In genomic region chr4:72200559-72201409, GRCm38 (mm10) we compare ENCODE assay signal across 8 mouse cellular contexts. TPM values are rescaled to one million over a fixed set of nuclear protein-coding genes. Genes with fewer than 3 reads are reported as not detected.
DNase-seq lines count a peak whose midpoint lies in the region; ATAC-seq and TF ChIP-seq lines count a peak whose summit lies in the region.

TSS of gene Tle1 (minus strand) at chr4:72200919.

- H3K4me2 ChIP-seq in hindbrain, embryonic 13.5 days = peak within 1 kb of the TSS; percentile 71

- no peak for TF ChIP-seq CTCF in Patski (IDR thresholded peaks at IDR 0.05)

- peak within 1 kb of the TSS; percentile 97 for H3K27ac ChIP-seq in hindbrain, embryonic 13.5 days

- ATAC-seq in Patski = peak; percentile 92
- ATAC-seq in hindbrain, embryonic 13.5 days (ENCODE audit: low FRiP score) = peak; percentile 97

- H3K4me1 ChIP-seq in hindbrain, embryonic 13.5 days (replicated peaks) = peaks cover 42% of the 10 kb centered on the region

- under 1% methylated on average over 105 of the region's 107 CpGs for WGBS in hindbrain, embryonic 13.5 days

- no peaks in the 10 kb centered on the region for H3K36me3 ChIP-seq in hindbrain, embryonic 13.5 days

- H3K4me3 ChIP-seq in hindbrain, embryonic 13.5 days = peak within 1 kb of the TSS; percentile 87

- in situ Hi-C loops in Patski (cut with MboI; ENCODE audit: low pct_unique_long_range_greater_than_20kb) = no loop called here

- CTCF ChIA-PET in Patski (lab: Charles Lee) = no interaction called here

- peak within 1 kb of the TSS; percentile 94 for H3K9ac ChIP-seq in hindbrain, embryonic 13.5 days

- H3K27me3 ChIP-seq in Patski = peaks cover 5% of the 10 kb centered on the region
- peaks cover 21% of the 10 kb centered on the region for H3K27me3 ChIP-seq in hindbrain, embryonic 13.5 days

- POLR2A ChIA-PET in Patski (lab: Charles Lee) = interaction anchor here (1.4 kb wide), 1 partner anchor 40 kb away, joined by 4 read pairs; no protein-coding TSS in a partner anchor

- no peaks in the 10 kb centered on the region for H3K9me3 ChIP-seq in hindbrain, embryonic 13.5 days

- peak; percentile 71 for DNase-seq in Patski (ENCODE audit: low read depth, low spot score)
- DNase-seq in cerebellum, postnatal 14 days = peak; percentile 99 to 100
- DNase-seq in frontal cortex, postnatal 14 days (ENCODE audit: low spot score in 2 of 2) = peak; percentile 99
- DNase-seq in layer of hippocampus, postnatal 25 days (ENCODE audit: extremely low spot score in 1 of 2, low spot score in 1 of 2) = peak; percentile 95 to 99
- peak; percentile 100 for DNase-seq in lung, postnatal 25 days (ENCODE audit: low spot score)
- peak; percentile 100 for DNase-seq in retina, embryonic 14.5 days (ENCODE audit: low spot score)
- peak; percentile 99 for DNase-seq in thymus, postnatal 4 days

RNA-seq across cellular contexts. Expression of gene Tle1, which starts in this region (rescaled TPM):
- polyA plus RNA-seq in Patski (2021) = 8.4 TPM
- polyA plus RNA-seq in hindbrain, embryonic 13.5 days (2015; fragmentation: Nextera tagmentation; extraction: Ambion mirVana) = 42.9 and 45.1 TPM in 2 replicates
- total RNA-seq in layer of hippocampus, postnatal 25 days (2021) = 10 to 100 TPM; 66.2 to 73.2 TPM

Comparison
In these comparisons a context has a peak if more than half of its experiments do, and no peak if none do; other contexts are left out.
1. Peak in every context shown above with its lines: DNase-seq, ATAC-seq, H3K4me3 ChIP-seq and H3K27ac ChIP-seq.